Mouse (Mus musculus): Measurements from ENCODE around the gene Cmc1. TPM values are rescaled to one million over a fixed set of nuclear protein-coding genes. Genes with fewer than 3 reads are reported as not detected.

The Cmc1 gene
- polyA plus RNA-seq, 1 experiment from 2014 or later: 74.2 TPM

DNA sequence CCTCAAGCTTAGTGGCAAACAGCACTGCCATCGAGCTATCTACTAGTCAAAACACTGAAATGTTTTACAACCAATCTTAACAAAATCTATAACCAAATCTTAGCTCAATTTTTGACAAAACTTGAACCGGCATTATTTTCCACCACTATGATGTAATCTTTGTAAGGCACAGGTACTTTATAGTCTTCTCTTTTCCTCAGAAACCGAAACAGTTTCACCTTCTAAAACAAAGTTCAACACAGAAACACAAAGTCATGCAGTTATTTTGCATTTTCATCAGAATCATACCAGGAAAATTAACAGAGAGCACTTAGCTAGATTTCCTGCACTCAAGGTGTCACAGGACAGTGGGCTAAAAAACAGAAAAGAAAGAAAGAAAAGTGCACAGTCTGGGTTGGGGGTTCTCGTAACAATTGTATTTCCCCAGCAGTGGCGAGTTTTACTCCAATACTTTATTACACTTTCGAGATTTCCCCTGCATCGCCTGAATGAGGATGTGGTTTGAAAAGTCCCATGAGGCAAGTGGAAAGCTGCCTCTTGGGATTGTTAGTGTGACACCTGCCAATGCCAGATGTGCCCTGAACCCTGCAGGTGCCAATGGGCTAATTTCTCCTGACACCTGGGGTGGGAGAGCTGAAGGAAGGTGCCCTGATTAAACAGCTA lies 40.1 kb downstream of the Cmc1 start:
- no peak for ATAC-seq (ENCODE audit: low FRiP score, low TSS enrichment)
- H3K27me3 ChIP-seq (ENCODE audit: control insufficient read depth, insufficient read depth, low read length): no peaks in the 10 kb centered on the region
- no peak for TF ChIP-seq CTCF (IDR thresholded peaks at IDR 0.05; ENCODE audit: low read depth)
- TF ChIP-seq EP300 (optimal IDR thresholded peaks at IDR 0.05): no peak

GRCm38 (mm10) chr9:118108527-118109011 lies 41.4 kb downstream of the Cmc1 start:
- Histone ChIP-seq H3K27ac (replicated peaks) (no peak overlapping the region), H3K9ac (ENCODE audit: low read length) (no peak overlapping the region), H3K9me3 (ENCODE audit: control insufficient read depth, low read length) (no peaks in the 10 kb centered on the region), H3K4me2 (replicated peaks; ENCODE audit: low read depth) (no peak overlapping the region), H3K4me1 (replicated peaks; ENCODE audit: control insufficient read depth, insufficient read depth) (no peaks in the 10 kb centered on the region), H3K27me3 (ENCODE audit: control insufficient read depth, insufficient read depth, low read length) (no peaks in the 10 kb centered on the region), H3K36me3 (ENCODE audit: control insufficient read depth, insufficient read depth, low read length) (no peaks in the 10 kb centered on the region), H3K4me3 (ENCODE audit: low read depth, low read length) (no peak overlapping the region)
- no peak for TF ChIP-seq CTCF (IDR thresholded peaks at IDR 0.05; ENCODE audit: low read depth)
- TF ChIP-seq EP300 (optimal IDR thresholded peaks at IDR 0.05): no peak
- ATAC-seq (ENCODE audit: low FRiP score, low TSS enrichment) (no peak), DNase-seq (ENCODE audit: low spot score) (no peak)
- 61% methylated on average over 4 of the region's 4 CpGs for WGBS

More for the DNA sequence above, 40.1 kb downstream of the Cmc1 start:
- no peak overlapping the region for H3K4me2 ChIP-seq (replicated peaks; ENCODE audit: low read depth)
- H3K4me1 ChIP-seq (replicated peaks; ENCODE audit: control insufficient read depth, insufficient read depth): no peaks in the 10 kb centered on the region
- H3K27ac ChIP-seq (replicated peaks): no peak overlapping the region
- WGBS: 85% methylated on average over 7 of the region's 7 CpGs
- no peaks in the 10 kb centered on the region for H3K36me3 ChIP-seq (ENCODE audit: control insufficient read depth, insufficient read depth, low read length)
- no peak for DNase-seq (ENCODE audit: low spot score)
- no peak overlapping the region for H3K9ac ChIP-seq (ENCODE audit: low read length)
- no peak overlapping the region for H3K4me3 ChIP-seq (ENCODE audit: low read depth, low read length)
- H3K9me3 ChIP-seq (ENCODE audit: control insufficient read depth, low read length): no peaks in the 10 kb centered on the region

- Histone ChIP-seq H3K27ac (replicated peaks) (no peak overlapping the region), H3K4me2 (replicated peaks; ENCODE audit: low read depth) (no peak overlapping the region), H3K36me3 (ENCODE audit: control insufficient read depth, insufficient read depth, low read length) (no peaks in the 10 kb centered on the region), H3K4me1 (replicated peaks; ENCODE audit: control insufficient read depth, insufficient read depth) (no peaks in the 10 kb centered on the region), H3K9ac (ENCODE audit: low read length) (no peak overlapping the region), H3K4me3 (ENCODE audit: low read depth, low read length) (no peak overlapping the region), H3K9me3 (ENCODE audit: control insufficient read depth, low read length) (no peaks in the 10 kb centered on the region), H3K27me3 (ENCODE audit: control insufficient read depth, insufficient read depth, low read length) (no peaks in the 10 kb centered on the region)
- ATAC-seq (ENCODE audit: low FRiP score, low TSS enrichment): 0 out of 2 replicates have a peak, but pooled peaks have one; percentile 26
- 88% methylated on average over 2 of the region's 2 CpGs for WGBS
- TF ChIP-seq EP300 (optimal IDR thresholded peaks at IDR 0.05) (no peak), CTCF (IDR thresholded peaks at IDR 0.05; ENCODE audit: low read depth) (no peak)
- no peak for DNase-seq (ENCODE audit: low spot score)
Observed at GRCm38 (mm10) chr9:118101802-118102201, 48.2 kb downstream of the Cmc1 start.

- Histone ChIP-seq H3K4me3 (ENCODE audit: low read depth, low read length) (no peak overlapping the region), H3K9me3 (ENCODE audit: control insufficient read depth, low read length) (no peaks in the 10 kb centered on the region), H3K27me3 (ENCODE audit: control insufficient read depth, insufficient read depth, low read length) (no peaks in the 10 kb centered on the region), H3K27ac (replicated peaks) (no peak overlapping the region), H3K36me3 (ENCODE audit: control insufficient read depth, insufficient read depth, low read length) (no peaks in the 10 kb centered on the region), H3K4me2 (replicated peaks; ENCODE audit: low read depth) (no peak overlapping the region), H3K4me1 (replicated peaks; ENCODE audit: control insufficient read depth, insufficient read depth) (no peaks in the 10 kb centered on the region), H3K9ac (ENCODE audit: low read length) (no peak overlapping the region)
- 100% methylated on average over 2 of the region's 2 CpGs for WGBS
- no peak for ATAC-seq (ENCODE audit: low FRiP score, low TSS enrichment)
- TF ChIP-seq EP300 (optimal IDR thresholded peaks at IDR 0.05): no peak
- TF ChIP-seq CTCF (IDR thresholded peaks at IDR 0.05; ENCODE audit: low read depth): no peak
- DNase-seq (ENCODE audit: low spot score): no peak
Observed at GRCm38 (mm10) chr9:118100484-118100883, 49.5 kb downstream of the Cmc1 start.

DNA sequence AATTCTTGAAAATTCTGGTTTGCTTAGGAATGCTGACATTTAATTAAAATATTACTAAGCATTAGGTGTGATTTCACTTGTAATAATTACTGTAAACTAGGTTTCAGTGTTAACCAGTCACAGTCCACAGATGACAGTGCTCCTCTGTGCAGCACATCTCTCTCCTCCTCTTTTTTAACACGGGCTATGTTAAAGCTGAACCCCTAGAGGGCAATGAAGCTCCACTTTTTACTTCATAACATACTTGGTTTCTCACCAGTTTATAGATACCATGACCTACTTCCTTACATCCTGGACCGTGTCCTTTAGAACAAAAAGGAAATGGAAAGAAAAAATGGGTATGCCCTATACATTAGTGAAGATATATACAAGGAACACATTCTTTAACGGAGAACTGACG lies 50.6 kb downstream of the Cmc1 start:
- Histone ChIP-seq H3K4me1 (replicated peaks; ENCODE audit: control insufficient read depth, insufficient read depth) (no peaks in the 10 kb centered on the region), H3K9ac (ENCODE audit: low read length) (no peak overlapping the region), H3K4me3 (ENCODE audit: low read depth, low read length) (no peak overlapping the region), H3K36me3 (ENCODE audit: control insufficient read depth, insufficient read depth, low read length) (no peaks in the 10 kb centered on the region), H3K9me3 (ENCODE audit: control insufficient read depth, low read length) (no peaks in the 10 kb centered on the region), H3K27ac (replicated peaks) (no peak overlapping the region), H3K4me2 (replicated peaks; ENCODE audit: low read depth) (no peak overlapping the region), H3K27me3 (ENCODE audit: control insufficient read depth, insufficient read depth, low read length) (no peaks in the 10 kb centered on the region)
- no peak for DNase-seq (ENCODE audit: low spot score)
- WGBS: 28% methylated on average over 4 of the region's 4 CpGs
- no peak for TF ChIP-seq EP300 (optimal IDR thresholded peaks at IDR 0.05)
- TF ChIP-seq CTCF (IDR thresholded peaks at IDR 0.05; ENCODE audit: low read depth): peak; percentile 75
- ATAC-seq (ENCODE audit: low FRiP score, low TSS enrichment): peak; percentile 71

GRCm38 (mm10) chr9:118083834-118084233 lies 66.1 kb downstream of the Cmc1 start:
- ATAC-seq (ENCODE audit: low FRiP score, low TSS enrichment): no peak
- WGBS: 82% methylated on average over 4 of the region's 4 CpGs

More at GRCm38 (mm10) chr9:118083834-118084233, 66.1 kb downstream of the Cmc1 start:
- no peaks in the 10 kb centered on the region for H3K36me3 ChIP-seq (ENCODE audit: control insufficient read depth, insufficient read depth, low read length)
- no peak overlapping the region for H3K4me3 ChIP-seq (ENCODE audit: low read depth, low read length)
- no peak overlapping the region for H3K27ac ChIP-seq (replicated peaks)
- H3K27me3 ChIP-seq (ENCODE audit: control insufficient read depth, insufficient read depth, low read length): no peaks in the 10 kb centered on the region
- TF ChIP-seq EP300 (optimal IDR thresholded peaks at IDR 0.05) (no peak), CTCF (IDR thresholded peaks at IDR 0.05; ENCODE audit: low read depth) (no peak)
- no peak for DNase-seq (ENCODE audit: low spot score)
- no peak overlapping the region for H3K4me2 ChIP-seq (replicated peaks; ENCODE audit: low read depth)
- H3K4me1 ChIP-seq (replicated peaks; ENCODE audit: control insufficient read depth, insufficient read depth): no peaks in the 10 kb centered on the region
- no peak overlapping the region for H3K9ac ChIP-seq (ENCODE audit: low read length)
- no peaks in the 10 kb centered on the region for H3K9me3 ChIP-seq (ENCODE audit: control insufficient read depth, low read length)

Data from stomach, postnatal 0 days (tissue).